Mouse (Mus musculus): ENCODE results near the gene Mmp23.
"Not testable (repeated sequence)": the region's sequence is repeated elsewhere in the genome, so short reads cannot be mapped to it uniquely, and the experiment has no call there.

The Mmp23 gene

GRCm38 (mm10) chr4:155654456-155655298, 1.5 kb upstream of the Mmp23 start:
- DNase-seq (ENCODE audit: low read depth, low spot score): peak; percentile 78

DNA sequence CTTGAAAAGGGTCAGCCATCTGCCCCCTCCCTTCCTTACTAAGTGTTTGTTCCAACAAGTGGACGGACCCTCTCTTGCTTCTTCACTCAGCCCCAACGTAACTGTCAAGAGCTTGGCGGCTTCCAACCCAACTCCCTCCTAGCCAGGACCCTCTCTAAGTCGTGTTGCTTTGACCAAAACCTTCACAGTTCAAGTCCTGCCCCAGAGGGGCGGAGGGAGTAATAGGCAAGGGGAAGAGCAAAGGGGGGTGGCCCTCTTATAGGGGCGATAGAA, 935 bp upstream of the Mmp23 start:
- DNase-seq (ENCODE audit: low read depth, low spot score): no peak

DNA sequence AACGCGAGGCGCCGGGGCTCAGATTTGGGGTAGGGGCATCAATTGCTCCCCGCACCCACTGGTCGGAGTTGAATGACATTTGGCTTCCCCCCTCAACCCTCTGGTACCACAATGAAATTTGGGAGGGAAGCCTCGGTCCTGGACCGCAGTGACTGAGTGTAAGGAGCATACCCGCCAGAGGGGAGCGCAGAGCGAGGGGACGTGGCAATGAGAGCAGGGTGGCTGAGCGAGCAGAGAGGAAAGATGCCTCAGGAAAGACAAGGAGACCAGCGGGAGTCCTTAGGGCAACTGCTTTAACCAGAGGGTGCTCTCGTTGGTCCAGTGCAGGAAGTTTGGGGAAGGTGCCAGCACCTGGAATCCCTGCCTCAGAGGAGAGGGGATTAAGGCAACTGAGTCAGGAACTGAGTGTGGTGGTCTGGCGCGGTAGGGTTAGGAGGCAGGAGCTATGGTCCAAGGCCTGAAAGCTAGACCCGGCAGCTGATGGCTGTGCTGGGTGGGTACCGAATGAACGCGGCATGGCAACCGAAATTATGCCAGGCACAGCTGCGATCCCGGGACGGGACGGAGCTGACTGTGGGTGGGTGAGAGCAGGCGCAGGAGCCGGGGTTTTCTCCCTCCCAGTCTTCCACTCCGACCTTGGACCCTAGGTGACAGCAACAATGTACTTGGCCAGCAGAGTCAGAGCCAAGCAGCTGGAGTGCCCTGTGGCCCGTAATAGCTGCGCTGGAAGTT, 433 bp upstream of the Mmp23 start:
- DNase-seq (ENCODE audit: low read depth, low spot score): peak; percentile 64

- peak; percentile 62 for DNase-seq (ENCODE audit: low read depth, low spot score)
These were observed 700 bp downstream of the Mmp23 start for GRCm38 (mm10) chr4:155652283-155653085.

- no peak for DNase-seq (ENCODE audit: low read depth, low spot score)
These were observed 1.5 kb downstream of the Mmp23 start for GRCm38 (mm10) chr4:155651553-155652269.

DNA sequence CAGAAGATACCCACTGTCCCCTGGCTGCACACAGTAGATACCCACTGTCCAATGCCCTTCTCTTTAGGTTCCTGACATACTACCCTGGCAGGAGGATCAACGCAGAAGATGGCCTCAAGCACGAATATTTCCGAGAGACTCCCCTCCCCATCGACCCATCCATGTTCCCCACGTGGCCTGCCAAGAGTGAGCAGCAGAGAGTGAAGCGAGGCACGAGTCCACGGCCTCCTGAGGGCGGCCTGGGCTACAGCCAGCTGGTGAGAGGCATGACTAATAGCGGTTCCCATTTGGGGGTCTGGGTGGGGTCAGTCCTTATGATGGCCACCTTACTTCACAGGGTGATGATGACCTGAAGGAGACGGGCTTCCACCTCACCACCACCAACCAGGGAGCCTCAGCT, 3.8 kb downstream of the Mmp23 start:
- no peak for DNase-seq (ENCODE audit: low read depth, low spot score)

DNA sequence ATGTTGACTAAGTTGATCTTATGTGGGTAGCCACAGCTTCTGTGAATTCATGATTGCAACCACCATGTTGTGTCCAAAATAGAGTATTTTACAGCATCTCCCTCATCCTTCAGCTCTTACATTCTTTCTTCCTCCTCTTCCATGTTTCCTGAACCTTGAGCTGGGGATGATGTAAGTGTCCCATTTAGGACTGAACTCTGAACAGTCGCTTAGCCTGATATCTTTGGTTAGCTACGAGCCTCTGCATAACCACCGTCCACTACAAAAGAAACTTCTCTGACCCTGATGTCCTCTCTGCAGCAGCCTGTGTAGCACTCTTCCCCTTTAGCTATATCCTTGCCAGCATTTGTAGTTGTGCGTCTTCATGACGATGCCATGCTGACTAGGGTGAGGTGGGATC, 7.5 kb downstream of the Mmp23 start:
- no peak for DNase-seq (ENCODE audit: low read depth, low spot score)

DNA sequence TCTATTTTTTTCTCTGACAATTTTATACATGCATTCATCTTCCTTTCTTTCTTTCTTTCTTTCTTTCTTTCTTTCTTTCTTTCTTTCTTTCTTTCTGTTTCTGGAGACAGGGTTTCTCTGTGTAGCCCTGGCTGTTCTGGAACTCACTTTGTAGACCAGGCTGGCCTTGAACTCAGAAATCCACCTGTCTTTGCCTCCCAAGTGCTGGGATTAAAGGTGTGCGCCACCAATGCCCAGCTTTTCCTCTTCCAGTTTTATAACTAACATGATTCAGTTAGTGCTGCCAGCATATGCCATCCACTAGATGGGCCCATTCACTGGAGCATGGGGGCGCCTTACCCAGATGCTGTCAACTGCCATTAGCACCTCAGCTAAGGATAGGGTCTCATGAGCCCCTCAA, 7.9 kb downstream of the Mmp23 start, which contains the start of gene Gm10563:
Gm10563 (minus strand) TSS at position 101 of the 400 bp plus-strand sequence.
- DNase-seq (ENCODE audit: low read depth, low spot score): not testable (repeated sequence)

GRCm38 (mm10) chr4:155643531-155643930, 9.7 kb downstream of the Mmp23 start:
- DNase-seq (ENCODE audit: low read depth, low spot score): no peak

DNA sequence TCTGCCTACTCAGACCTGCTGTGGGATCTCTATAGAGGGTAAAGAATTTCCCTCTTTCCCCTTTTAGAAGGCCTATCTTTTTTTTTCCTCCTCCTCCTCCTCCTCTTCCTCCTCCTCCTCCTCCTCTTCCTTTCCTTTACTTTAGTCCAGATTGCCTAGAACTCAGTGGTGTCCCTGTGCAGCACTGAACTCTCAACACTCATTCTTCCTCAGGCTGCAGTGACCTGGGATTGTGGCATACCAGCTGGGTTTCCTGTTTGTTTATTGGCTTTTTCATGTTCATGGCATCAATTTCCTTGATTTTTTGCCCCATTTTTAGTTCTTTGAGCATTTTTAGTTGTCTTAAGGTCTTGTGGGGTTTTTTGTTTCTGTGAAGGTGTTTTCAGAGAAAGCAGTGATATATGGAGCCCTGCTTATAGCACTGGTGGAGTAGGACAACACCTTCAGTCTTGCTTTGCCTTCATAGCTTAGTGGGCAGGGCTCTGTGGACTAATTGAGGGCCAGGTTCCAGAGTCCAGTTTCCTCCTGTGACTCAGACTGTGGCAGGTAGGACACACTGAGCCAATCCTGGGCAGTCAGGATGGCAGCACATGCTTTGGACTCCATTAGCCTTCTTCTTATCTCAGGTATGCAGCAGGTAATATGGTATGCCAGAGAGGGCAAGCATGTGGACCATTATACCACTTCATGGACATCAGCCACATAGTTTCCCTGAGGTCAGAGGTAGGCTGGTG, 17.3 kb downstream of the Mmp23 start:
- no peak for DNase-seq (ENCODE audit: low read depth, low spot score)

- DNase-seq (ENCODE audit: low read depth, low spot score): no peak
These were observed 22.9 kb downstream of the Mmp23 start for GRCm38 (mm10) chr4:155630267-155630666.

- DNase-seq (ENCODE audit: low read depth, low spot score): peak; percentile 100
These were observed 28.6 kb downstream of the Mmp23 start, which contains the start of gene Cdk11b for GRCm38 (mm10) chr4:155624338-155625291. Gene Cdk11b (plus strand): TSS chr4:155624854.

DNA sequence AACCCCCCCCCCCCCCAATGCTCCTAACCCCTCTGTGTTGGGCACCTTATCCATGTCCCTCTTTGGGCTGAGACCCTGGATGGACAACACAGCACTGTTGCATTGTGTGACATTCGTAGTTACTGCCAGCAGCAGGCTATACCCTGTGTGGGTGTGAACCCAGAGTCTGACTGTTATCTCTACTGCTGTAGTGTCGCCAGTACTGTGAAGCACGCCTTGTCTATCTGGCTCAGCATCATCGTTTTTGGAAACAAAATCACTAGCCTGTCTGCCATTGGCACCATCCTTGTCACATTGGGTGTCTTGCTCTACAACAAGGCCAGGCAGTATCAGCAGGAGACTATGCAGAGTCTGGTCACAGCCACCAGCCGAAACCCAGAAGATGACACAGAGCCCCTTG, 34.9 kb downstream of the Mmp23 start:
- peak; percentile 13 for DNase-seq (ENCODE audit: low read depth, low spot score)

- no peak for DNase-seq (ENCODE audit: low read depth, low spot score)
These were observed 39.9 kb downstream of the Mmp23 start for GRCm38 (mm10) chr4:155613264-155613663.

GRCm38 (mm10) chr4:155611860-155612259, 41.3 kb downstream of the Mmp23 start:
- DNase-seq (ENCODE audit: low read depth, low spot score): no peak

DNA sequence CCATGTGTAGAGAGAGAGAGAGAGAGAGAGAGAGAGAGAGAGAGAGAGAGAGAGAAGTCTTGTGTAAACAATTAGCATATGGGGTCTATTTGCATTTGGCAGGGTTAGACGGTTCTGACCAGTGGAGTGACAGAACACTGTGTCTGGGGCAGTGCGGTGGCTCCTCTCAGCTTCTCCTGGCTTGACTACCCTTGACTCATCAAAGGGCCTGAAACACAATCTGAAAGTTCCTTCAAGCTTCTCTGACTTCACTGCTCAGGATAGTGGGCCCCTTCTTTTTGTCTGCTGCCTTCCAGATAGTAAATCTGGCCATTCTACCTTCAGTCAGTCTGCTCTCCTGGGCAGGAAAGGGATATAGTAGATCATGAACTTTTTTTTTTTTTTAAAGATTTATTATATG, 46.4 kb downstream of the Mmp23 start:
- DNase-seq (ENCODE audit: low read depth, low spot score): no peak

DNA sequence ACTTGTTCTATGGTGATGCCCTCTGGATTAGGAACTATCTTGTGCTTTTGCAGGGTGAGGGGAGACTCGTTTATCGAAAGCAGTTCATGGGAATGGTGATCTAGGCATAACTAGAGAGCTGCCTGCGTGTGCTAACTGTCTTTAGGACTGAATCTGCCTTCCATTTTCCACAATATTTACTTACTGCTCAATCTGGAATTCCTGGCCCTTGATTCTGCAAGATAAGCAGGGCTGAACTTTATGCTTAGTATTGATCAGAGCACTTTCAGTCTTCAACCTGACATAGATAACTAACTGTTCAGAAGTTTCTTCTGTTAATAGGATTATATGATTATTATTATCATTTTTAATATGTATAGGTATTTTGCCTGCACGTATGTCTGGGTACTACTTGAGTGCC, 48.1 kb downstream of the Mmp23 start:
- DNase-seq (ENCODE audit: low read depth, low spot score): no peak

- DNase-seq (ENCODE audit: low read depth, low spot score): no peak
These were observed 49.4 kb downstream of the Mmp23 start for GRCm38 (mm10) chr4:155603801-155604200.

DNA sequence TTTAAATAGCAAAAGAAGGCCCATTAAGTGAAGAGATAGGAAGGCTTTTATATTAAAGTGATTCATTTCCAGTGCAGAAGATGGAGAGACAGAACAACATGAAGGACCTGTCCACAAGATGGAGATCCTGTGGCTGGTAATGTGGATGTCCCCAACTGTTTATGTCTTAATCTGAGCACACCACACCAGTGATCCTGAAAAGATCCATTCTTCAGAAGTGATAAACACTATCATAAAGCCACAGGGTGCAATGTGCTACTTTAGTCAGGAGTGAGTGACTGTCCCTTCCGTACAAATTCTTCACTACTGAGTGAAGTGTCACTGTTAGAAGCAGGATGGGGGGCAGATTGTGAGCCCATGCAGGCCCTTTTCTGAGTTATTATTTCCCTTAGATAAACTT, 50.4 kb downstream of the Mmp23 start:
- no peak for DNase-seq (ENCODE audit: low read depth, low spot score)

- peak; percentile 37 for DNase-seq (ENCODE audit: low read depth, low spot score)
These were observed 51.2 kb downstream of the Mmp23 start for GRCm38 (mm10) chr4:155601997-155602456.
